Mouse (Mus musculus): ENCODE results near the gene Cfap58. TPM values are rescaled to one million over a fixed set of nuclear protein-coding genes. Genes with fewer than 3 reads are reported as not detected.

Gene Cfap58
- total and polyA plus RNA-seq, 3 experiments, result 0.02 to 2.1 (median 1.9) TPM

- H3K36me3 ChIP-seq (ENCODE audit: control insufficient read depth, insufficient read depth, low read length), result no peaks in the 10 kb centered on the region
- no peak overlapping the region for H3K27ac ChIP-seq
- DNase-seq, result no peak
- H3K27me3 ChIP-seq (ENCODE audit: control insufficient read depth, insufficient read depth, low read length), result no peaks in the 10 kb centered on the region; the same call in 1 of the 2 replicates
- TF ChIP-seq EP300 (IDR thresholded peaks at IDR 0.05; ENCODE audit: insufficient read depth, low read depth, low read length) (no peak), CTCF (IDR thresholded peaks at IDR 0.05) (no peak), POLR2A (IDR thresholded peaks at IDR 0.05; ENCODE audit: insufficient read depth, low read depth, low read length) (no peak)
- no peak overlapping the region for H3K9ac ChIP-seq (ENCODE audit: low read depth, low read length)
- H3K79me2 ChIP-seq (replicated peaks; ENCODE audit: control insufficient read depth, insufficient read depth, low read length), result no peaks in the 10 kb centered on the region
- no peak overlapping the region for H3K4me3 ChIP-seq
- no peaks in the 10 kb centered on the region for H3K4me1 ChIP-seq (ENCODE audit: control insufficient read depth, insufficient read depth, low read length)
- 84% methylated on average over 8 of the region's 8 CpGs for WGBS
- intact Hi-C loops (cut with DNase I), result no loop called here
These were observed 33.6 kb downstream of the Cfap58 start for GRCm38 (mm10) chr19:47971066-47971465.

- WGBS, result 67% methylated on average over 15 of the region's 15 CpGs
- intact Hi-C loops (cut with DNase I), result no loop called here
These were observed 40.7 kb downstream of the Cfap58 start for GRCm38 (mm10) chr19:47978109-47978701.

GRCm38 (mm10) chr19:47979446-47979845 is 42.0 kb downstream of the Cfap58 start:
- intact Hi-C loops (cut with DNase I), result no loop called here
- Histone ChIP-seq H3K36me3 (ENCODE audit: control insufficient read depth, insufficient read depth, low read length) (no peaks in the 10 kb centered on the region), H3K4me3 (no peak overlapping the region), H3K9ac (ENCODE audit: low read depth, low read length) (no peak overlapping the region), H3K27ac (no peak overlapping the region), H3K79me2 (replicated peaks; ENCODE audit: control insufficient read depth, insufficient read depth, low read length) (no peaks in the 10 kb centered on the region), H3K27me3 (ENCODE audit: control insufficient read depth, insufficient read depth, low read length) (no peaks in the 10 kb centered on the region; the same call in 1 of the 2 replicates), H3K4me1 (ENCODE audit: control insufficient read depth, insufficient read depth, low read length) (no peaks in the 10 kb centered on the region)
- 77% methylated on average over 6 of the region's 6 CpGs for WGBS
- no peak for DNase-seq
- no peak for TF ChIP-seq CTCF (IDR thresholded peaks at IDR 0.05)

More at GRCm38 (mm10) chr19:47978109-47978701, 40.7 kb downstream of the Cfap58 start:
- no peaks in the 10 kb centered on the region for H3K79me2 ChIP-seq (replicated peaks; ENCODE audit: control insufficient read depth, insufficient read depth, low read length)
- H3K36me3 ChIP-seq (ENCODE audit: control insufficient read depth, insufficient read depth, low read length), result no peaks in the 10 kb centered on the region
- no peak overlapping the region for H3K9ac ChIP-seq (ENCODE audit: low read depth, low read length)
- no peaks in the 10 kb centered on the region for H3K4me1 ChIP-seq (ENCODE audit: control insufficient read depth, insufficient read depth, low read length)
- no peak overlapping the region for H3K27ac ChIP-seq
- H3K27me3 ChIP-seq (ENCODE audit: control insufficient read depth, insufficient read depth, low read length), result no peaks in the 10 kb centered on the region; the same call in 1 of the 2 replicates
- TF ChIP-seq POLR2A (IDR thresholded peaks at IDR 0.05; ENCODE audit: insufficient read depth, low read depth, low read length) (no peak), EP300 (IDR thresholded peaks at IDR 0.05; ENCODE audit: insufficient read depth, low read depth, low read length) (no peak), CTCF (IDR thresholded peaks at IDR 0.05) (no peak)
- no peak overlapping the region for H3K4me3 ChIP-seq
- no peak for DNase-seq

GRCm38 (mm10) chr19:47980241-47980640 is 42.8 kb downstream of the Cfap58 start:
- Histone ChIP-seq H3K9ac (ENCODE audit: low read depth, low read length) (no peak overlapping the region), H3K27ac (no peak overlapping the region), H3K4me3 (no peak overlapping the region), H3K27me3 (ENCODE audit: control insufficient read depth, insufficient read depth, low read length) (no peaks in the 10 kb centered on the region; the same call in 1 of the 2 replicates), H3K79me2 (replicated peaks; ENCODE audit: control insufficient read depth, insufficient read depth, low read length) (no peaks in the 10 kb centered on the region), H3K4me1 (ENCODE audit: control insufficient read depth, insufficient read depth, low read length) (no peaks in the 10 kb centered on the region), H3K36me3 (ENCODE audit: control insufficient read depth, insufficient read depth, low read length) (no peaks in the 10 kb centered on the region)
- DNase-seq, result no peak
- TF ChIP-seq POLR2A (IDR thresholded peaks at IDR 0.05; ENCODE audit: insufficient read depth, low read depth, low read length) (no peak), CTCF (IDR thresholded peaks at IDR 0.05) (no peak), EP300 (IDR thresholded peaks at IDR 0.05; ENCODE audit: insufficient read depth, low read depth, low read length) (no peak)
- WGBS, result 74% methylated on average over 10 of the region's 10 CpGs
- intact Hi-C loops (cut with DNase I), result no loop called here

GRCm38 (mm10) chr19:47985606-47986213 is 48.2 kb downstream of the Cfap58 start:
- WGBS, result 87% methylated on average over 15 of the region's 15 CpGs
- intact Hi-C loops (cut with DNase I), result no loop called here
- no peak for DNase-seq

GRCm38 (mm10) chr19:47987986-47988385 is 50.5 kb downstream of the Cfap58 start:
- no peak overlapping the region for H3K9ac ChIP-seq (ENCODE audit: low read depth, low read length)
- 87% methylated on average over 11 of the region's 11 CpGs for WGBS
- H3K27me3 ChIP-seq (ENCODE audit: control insufficient read depth, insufficient read depth, low read length), result no peaks in the 10 kb centered on the region
- H3K4me1 ChIP-seq (ENCODE audit: control insufficient read depth, insufficient read depth, low read length), result no peaks in the 10 kb centered on the region
- no peak for TF ChIP-seq POLR2A (IDR thresholded peaks at IDR 0.05; ENCODE audit: insufficient read depth, low read depth, low read length)
- TF ChIP-seq EP300 (IDR thresholded peaks at IDR 0.05; ENCODE audit: insufficient read depth, low read depth, low read length), result no peak
- TF ChIP-seq CTCF (IDR thresholded peaks at IDR 0.05), result no peak
- no peak for DNase-seq
- no peaks in the 10 kb centered on the region for H3K36me3 ChIP-seq (ENCODE audit: control insufficient read depth, insufficient read depth, low read length)
- no peak overlapping the region for H3K27ac ChIP-seq
- H3K79me2 ChIP-seq (replicated peaks; ENCODE audit: control insufficient read depth, insufficient read depth, low read length), result no peaks in the 10 kb centered on the region
- intact Hi-C loops (cut with DNase I), result no loop called here
- H3K4me3 ChIP-seq, result no peak overlapping the region

More at GRCm38 (mm10) chr19:47985606-47986213, 48.2 kb downstream of the Cfap58 start:
- Histone ChIP-seq H3K27ac (no peak overlapping the region), H3K36me3 (ENCODE audit: control insufficient read depth, insufficient read depth, low read length) (no peaks in the 10 kb centered on the region), H3K4me3 (no peak overlapping the region), H3K27me3 (ENCODE audit: control insufficient read depth, insufficient read depth, low read length) (no peaks in the 10 kb centered on the region), H3K79me2 (replicated peaks; ENCODE audit: control insufficient read depth, insufficient read depth, low read length) (no peaks in the 10 kb centered on the region), H3K4me1 (ENCODE audit: control insufficient read depth, insufficient read depth, low read length) (no peaks in the 10 kb centered on the region), H3K9ac (ENCODE audit: low read depth, low read length) (no peak overlapping the region)
- TF ChIP-seq CTCF (IDR thresholded peaks at IDR 0.05) (no peak), POLR2A (IDR thresholded peaks at IDR 0.05; ENCODE audit: insufficient read depth, low read depth, low read length) (no peak), EP300 (IDR thresholded peaks at IDR 0.05; ENCODE audit: insufficient read depth, low read depth, low read length) (no peak)
